Mouse (Mus musculus) brown adipose tissue, adult 24 weeks (tissue): ENCODE data around the gene Gm20671. TPM values are rescaled to one million over a fixed set of nuclear protein-coding genes. Genes with fewer than 3 reads are reported as not detected.
A peak's percentile ranks its signal among the peaks of the same experiment; 100 is the strongest.
"Not testable (repeated sequence)": the region's sequence is repeated elsewhere in the genome, so short reads cannot be mapped to it uniquely, and the experiment has no call there.

Source experiments
- H3K27ac ChIP-seq: fragments of 200-500 bp; replicated peaks from 2 replicates; pipeline ENCODE4 v1.5.1; 2012; ENCODE audit warnings: low read depth, mild to moderate bottlenecking, low read length
- H3K4me1 ChIP-seq: fragments of 200-500 bp; 2 replicates; pipeline ENCODE4 v1.6.1; 2012; ENCODE audit warnings: low read length, mixed read lengths; ENCODE audit not compliant: control insufficient read depth, insufficient read depth, insufficient read length
- H3K4me3 ChIP-seq: fragments of 200-500 bp; 2 replicates; pipeline ENCODE4 v1.5.1; 2012; ENCODE audit warnings: low read depth, mild to moderate bottlenecking, low read length, moderate library complexity; ENCODE audit not compliant: insufficient read depth
- polyA plus RNA-seq: library from polyadenylated mRNA; stranded (reverse); fragments of >200 nt; gene quantifications from 2 replicates; pipeline ENCODE4 v1.2.4, GENCODE M21; 2012; ENCODE audit not compliant: missing spikeins, insufficient read depth, insufficient read length

Gene Gm20671
- polyA plus RNA-seq, 1 experiment = not detected

DNA sequence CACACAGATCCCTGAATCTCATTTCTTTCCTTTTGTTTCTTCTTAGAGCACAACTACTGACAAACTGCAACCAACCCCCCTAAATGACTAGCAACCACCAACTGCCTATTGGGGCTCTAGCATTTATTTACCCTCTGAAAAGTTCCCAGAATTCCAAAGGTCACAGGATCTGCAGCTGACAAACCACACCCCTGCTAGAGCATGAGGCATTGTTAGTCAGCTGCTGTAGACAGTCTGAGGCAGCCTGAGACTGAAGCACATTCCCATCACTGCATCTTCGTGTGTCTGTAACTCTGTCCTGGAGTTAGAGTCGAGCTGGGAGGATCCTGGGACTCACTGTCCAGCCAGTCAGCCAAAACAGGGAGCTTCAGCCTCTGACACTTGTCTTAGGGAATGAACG is 101.5 kb downstream of the Gm20671 start:
- H3K4me3 ChIP-seq, H3K4me1 ChIP-seq, H3K27ac ChIP-seq: not testable (repeated sequence)

DNA sequence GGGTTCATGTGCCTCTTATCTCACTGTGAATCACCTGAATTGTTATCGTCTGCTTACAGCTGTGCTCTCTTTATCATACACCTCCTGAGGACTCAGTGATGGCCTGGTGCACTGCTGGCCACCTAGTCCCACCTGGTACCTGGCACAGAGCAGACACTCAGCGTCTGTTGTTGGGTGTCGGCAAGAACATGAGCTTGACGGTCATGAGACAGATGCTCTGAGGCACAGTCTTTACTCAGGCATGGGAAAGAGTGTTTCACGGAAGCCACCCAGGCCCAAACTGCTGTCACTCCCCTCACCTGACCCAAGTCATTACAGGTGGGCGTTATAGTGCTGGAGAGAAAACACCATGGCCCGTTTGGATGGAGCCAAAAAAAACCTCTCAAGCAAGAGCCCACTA is 102.9 kb downstream of the Gm20671 start:
- Histone ChIP-seq H3K4me1 (0 out of 2 replicates have a peak, but pooled peaks cover 2% of the 10 kb centered on the region), H3K4me3 (no peak overlapping the region), H3K27ac (no peak overlapping the region)

DNA sequence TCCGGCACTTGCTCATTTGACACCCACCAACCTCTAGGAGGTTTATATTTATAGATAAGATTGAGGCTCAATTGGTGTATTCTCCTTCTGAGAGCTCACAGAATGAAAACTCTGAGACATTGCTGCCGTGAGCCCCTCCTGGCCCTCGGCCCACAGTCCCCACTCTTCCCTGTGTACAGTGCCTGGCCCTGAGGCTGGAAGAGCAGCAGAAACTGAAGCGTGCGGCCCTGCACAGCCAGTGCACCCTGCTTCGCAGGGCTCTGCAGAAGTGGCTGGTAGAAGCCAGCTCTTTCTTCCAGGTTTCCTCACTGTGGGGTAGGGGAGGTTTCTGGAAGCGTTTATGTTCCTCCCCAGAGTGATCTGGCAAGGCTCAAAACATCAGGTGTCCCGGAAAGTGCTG is 104.2 kb downstream of the Gm20671 start:
- H3K4me1 ChIP-seq, H3K27ac ChIP-seq, H3K4me3 ChIP-seq: not testable (repeated sequence)

DNA sequence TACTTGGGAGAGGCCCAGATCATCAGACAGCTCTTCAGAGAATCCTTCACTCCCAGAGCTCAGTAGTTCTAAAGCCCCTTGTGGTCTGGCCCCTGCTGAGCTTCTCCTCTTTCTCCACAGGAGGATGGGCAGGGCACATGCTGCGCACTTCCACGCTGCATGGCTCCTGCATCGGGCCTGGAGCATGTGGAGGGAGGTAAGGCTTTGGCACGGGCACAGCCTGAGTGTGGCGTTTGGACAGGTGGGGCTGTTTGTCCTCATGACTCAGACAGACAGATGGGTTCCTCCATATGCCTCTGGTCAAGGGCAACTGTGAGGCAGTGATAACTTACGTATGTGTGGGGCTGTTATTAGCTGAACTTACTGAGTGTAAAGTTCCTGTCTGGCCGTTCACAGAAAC is 104.6 kb downstream of the Gm20671 start:
- Histone ChIP-seq H3K4me1 (0 out of 2 replicates have a peak, but pooled peaks cover 2% of the 10 kb centered on the region), H3K27ac (no peak overlapping the region), H3K4me3 (no peak overlapping the region)

DNA sequence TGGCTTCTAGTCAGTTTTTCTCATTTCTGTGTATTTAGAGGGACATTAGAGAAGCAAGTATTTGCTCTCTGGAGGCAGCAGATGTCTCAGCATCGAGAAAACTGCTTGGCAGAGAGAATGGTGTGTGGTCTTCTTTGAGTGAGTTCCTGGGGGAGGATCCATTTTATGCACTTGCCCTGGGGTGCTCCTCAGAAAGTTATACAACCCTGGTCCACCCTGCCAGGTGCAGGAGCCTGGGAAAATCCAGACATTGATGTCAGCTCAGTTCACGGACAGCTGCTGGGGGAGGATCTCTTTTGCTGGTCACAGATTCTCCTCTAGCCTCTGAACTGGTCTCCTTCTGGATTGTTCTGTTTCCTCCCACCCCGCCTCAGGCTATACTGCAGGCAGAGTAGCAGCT is 105.6 kb downstream of the Gm20671 start:
- H3K4me3 ChIP-seq = no peak overlapping the region
- H3K27ac ChIP-seq = no peak overlapping the region
- H3K4me1 ChIP-seq = 0 out of 2 replicates have a peak, but pooled peaks cover 2% of the 10 kb centered on the region

DNA sequence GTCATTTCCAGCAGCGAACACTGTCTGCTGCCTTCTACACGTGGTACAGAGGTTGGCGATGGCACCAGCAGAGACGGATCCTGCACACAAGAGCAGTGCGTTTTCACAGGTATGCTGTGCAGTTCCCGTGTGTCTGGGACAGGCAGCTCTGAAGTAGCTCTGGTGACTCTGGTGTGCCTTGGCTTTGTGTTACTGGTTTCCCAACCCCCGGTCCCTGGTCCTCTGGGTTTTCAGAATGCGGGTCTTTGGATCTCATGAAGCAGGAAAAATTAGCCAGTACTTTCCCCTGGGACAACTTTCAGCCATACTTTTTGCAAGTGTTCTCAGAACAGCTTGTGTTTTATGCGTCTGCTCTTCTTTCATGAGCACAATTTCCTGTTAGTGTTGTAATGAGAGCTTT is 106.5 kb downstream of the Gm20671 start:
- no peak overlapping the region for H3K4me3 ChIP-seq
- H3K27ac ChIP-seq = no peak overlapping the region
- H3K4me1 ChIP-seq = 0 out of 2 replicates have a peak, but pooled peaks cover 2% of the 10 kb centered on the region

DNA sequence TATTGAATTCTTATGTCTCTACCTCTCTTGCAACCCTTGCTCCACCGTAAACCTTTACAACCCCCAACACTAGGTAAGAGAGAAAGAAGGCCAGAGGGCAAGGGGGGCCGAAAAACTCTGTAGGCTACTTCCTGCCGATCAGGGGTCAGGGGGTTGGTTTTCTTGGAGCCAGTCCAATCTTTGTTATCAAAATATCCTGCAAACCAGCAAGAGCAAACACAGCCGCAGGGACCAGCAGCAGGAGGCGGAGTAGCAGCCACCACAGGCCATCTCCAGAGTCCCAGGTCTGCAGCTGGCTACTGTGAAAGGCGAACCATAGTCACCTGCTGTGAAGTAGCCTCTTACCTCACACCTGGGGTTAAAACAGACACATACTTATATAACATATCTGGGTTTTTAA is 108.0 kb downstream of the Gm20671 start:
- H3K4me3 ChIP-seq = no peak overlapping the region
- 0 out of 2 replicates have a peak, but pooled peaks cover 2% of the 10 kb centered on the region for H3K4me1 ChIP-seq
- H3K27ac ChIP-seq = no peak overlapping the region

DNA sequence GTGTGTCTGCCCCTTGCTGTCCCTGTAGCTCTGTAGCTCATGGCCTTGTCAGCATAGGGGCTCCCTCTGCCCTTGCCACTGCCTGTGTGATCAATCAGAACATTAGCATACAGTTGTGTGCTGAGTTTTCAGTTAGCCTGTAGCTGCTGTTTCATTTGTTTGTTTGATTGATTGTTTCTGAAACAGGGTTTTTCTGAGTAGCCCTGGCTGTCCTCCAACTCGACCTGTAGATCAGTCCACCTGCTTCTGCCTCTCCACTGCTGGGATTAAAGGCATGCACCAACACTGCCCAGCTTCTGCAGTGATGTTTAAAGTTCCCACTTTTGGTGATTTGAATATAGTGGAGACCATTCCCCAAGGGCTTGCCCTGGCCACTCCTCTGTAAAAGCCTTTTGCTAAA is 109.2 kb downstream of the Gm20671 start:
- Histone ChIP-seq H3K27ac (no peak overlapping the region), H3K4me1 (0 out of 2 replicates have a peak, but pooled peaks cover 2% of the 10 kb centered on the region)

DNA sequence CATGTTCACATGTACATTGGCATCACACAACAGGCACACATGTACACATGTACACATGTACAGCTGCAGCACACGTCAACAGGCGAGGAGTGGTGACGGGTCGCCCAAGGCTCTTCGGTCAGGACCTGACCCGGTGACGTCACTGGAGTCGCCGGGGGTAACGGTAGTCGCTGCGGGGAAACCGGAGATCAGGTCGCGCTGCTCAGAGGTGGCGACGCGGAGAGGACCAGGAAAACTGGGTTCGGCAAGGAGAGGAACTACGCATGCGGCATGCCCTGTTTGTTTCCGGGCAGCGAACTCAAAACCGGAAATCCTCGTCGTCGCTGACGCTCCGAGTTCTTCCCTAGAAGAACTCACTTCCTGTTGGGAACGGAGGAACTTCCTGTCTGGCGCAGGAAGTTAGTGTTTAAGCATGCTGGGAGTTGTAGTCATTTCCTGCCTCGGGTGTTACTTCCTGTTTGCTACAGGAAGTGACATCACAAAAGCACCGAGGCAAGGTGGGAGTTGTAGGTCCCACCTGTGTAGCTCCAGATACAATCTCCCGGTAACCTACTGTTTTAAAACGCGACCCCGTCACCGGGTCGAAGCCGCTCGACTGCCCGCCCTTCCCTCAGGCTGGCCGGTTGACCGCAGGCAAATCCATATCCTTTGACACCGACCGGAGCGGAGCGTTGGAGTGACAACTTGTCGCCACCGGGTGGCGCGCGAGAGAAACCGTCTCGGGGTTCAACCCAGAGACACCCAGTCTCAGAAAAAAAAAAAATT is 113.0 kb downstream of the Gm20671 start:
- Histone ChIP-seq H3K27ac (peak overlapping the region; percentile 67), H3K4me3 (peak overlapping the region; percentile 71), H3K4me1 (no peaks in the 10 kb centered on the region)

More for the DNA sequence above, 109.2 kb downstream of the Gm20671 start:
- no peak overlapping the region for H3K4me3 ChIP-seq

DNA sequence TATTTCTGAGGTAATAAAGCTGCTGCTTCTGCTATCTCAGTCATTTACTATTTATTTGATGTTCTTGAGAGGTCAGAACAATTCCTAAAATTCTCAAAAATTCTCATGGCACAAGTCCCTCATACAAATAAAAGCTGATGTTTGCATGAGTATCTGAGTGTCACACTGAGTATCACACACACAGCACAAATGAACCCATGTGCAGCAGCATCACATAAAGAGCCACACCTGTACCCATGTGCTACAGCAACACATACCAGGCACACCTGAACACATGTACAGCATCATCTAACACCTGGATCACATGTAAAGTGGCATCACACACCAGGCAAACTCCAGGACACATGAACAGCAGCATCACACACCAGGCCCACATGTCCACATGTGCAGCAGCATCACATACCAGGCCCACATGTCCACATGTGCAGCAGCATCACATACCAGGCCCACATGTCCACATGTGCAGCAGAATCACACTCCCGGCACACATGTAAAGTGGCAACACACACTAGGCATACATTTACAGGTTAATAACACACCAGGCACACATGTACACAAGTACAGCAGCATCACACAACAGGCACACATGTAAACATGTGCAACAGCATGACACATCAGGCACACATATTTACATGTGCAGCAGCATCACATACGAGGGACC is 113.7 kb downstream of the Gm20671 start:
- Histone ChIP-seq H3K4me1 (no peaks in the 10 kb centered on the region), H3K4me3 (peak overlapping the region; percentile 71)

DNA sequence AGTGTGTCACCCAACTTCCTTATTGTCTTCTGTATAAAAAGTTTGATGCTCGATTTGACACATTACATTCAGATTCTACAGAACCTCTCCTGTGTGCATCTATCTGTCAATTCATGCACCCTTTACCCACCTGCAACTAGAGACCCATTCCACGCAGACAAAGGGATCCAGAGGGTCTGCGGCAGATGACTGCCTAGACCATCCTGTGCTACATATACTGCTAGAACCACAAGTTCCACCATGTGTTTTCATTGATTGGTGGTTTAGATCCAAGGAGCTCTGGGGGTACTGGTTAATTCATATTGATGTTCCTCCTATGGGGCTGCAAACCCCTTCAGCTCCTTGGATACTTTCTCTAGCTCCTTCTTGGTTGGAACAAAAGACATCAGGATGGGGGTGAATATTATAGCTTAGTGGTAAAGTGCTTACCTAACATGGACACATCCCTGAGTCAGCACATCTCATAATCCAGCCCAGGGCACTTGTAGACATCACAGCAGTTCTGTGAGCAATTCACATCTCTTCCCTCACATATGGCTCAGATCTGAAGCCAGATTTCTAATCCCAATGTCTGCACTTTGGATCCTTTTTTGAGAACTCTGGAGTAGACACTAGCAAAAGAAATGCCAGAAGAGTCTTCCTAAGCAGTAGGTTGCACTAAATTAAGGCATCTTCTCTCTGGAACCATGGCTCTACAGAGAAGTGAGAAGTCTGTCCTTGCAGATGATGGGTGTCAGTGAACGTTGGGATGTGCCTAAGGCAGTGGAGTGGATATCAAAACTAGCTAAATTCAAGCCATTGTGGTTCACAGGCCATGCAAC is 114.5 kb downstream of the Gm20671 start:
- H3K4me1 ChIP-seq = no peaks in the 10 kb centered on the region
- no peak overlapping the region for H3K4me3 ChIP-seq
- no peak overlapping the region for H3K27ac ChIP-seq

More for the DNA sequence above, 113.7 kb downstream of the Gm20671 start:
- peak overlapping the region; percentile 67 for H3K27ac ChIP-seq

DNA sequence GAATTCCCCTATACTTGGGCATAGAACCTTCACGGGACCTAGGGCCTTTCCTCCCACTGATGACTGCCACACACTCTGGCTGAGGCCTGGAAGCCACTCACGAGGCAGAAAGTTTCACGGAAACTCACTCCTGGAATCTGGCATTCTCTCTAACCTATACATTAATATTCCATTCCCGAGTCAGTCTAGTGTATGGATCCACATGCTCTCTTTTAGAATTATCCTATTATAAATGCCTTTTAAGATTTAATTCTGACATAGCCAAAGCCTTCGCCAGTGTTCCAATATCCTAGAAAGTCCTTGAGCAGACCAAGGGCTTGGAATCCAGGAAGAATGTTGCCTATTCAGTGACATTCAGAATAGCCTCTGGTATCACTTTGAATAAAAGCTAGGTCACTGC is 115.4 kb downstream of the Gm20671 start:
- no peak overlapping the region for H3K4me3 ChIP-seq
- no peaks in the 10 kb centered on the region for H3K4me1 ChIP-seq
- no peak overlapping the region for H3K27ac ChIP-seq

DNA sequence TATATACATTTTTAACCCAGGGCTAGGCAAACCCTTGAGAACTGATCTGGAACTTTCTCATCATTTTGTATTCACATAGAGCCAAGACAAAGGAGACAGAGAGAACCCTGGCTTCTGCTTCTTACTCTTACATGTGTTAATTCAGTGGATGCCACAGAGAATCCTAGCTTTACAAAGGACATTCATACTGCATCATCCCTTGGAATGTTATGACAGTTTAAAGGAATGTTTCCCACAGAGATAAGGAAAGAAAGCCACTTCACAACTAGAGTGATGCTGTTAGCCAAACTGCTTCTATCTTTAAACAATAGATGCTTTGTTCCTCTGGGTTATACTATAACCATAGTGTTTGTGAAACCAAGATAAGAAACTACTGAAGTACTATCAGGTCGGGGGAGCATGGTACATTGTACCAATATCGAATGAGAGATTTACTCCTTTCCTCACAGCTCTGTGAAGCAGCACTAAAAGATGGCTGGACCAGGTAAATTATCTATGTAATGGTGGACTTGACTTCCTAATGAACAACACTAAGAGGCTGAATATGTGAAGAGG is 120.6 kb downstream of the Gm20671 start:
- H3K4me3 ChIP-seq = no peak overlapping the region
- H3K4me1 ChIP-seq = no peaks in the 10 kb centered on the region
- H3K27ac ChIP-seq = no peak overlapping the region

DNA sequence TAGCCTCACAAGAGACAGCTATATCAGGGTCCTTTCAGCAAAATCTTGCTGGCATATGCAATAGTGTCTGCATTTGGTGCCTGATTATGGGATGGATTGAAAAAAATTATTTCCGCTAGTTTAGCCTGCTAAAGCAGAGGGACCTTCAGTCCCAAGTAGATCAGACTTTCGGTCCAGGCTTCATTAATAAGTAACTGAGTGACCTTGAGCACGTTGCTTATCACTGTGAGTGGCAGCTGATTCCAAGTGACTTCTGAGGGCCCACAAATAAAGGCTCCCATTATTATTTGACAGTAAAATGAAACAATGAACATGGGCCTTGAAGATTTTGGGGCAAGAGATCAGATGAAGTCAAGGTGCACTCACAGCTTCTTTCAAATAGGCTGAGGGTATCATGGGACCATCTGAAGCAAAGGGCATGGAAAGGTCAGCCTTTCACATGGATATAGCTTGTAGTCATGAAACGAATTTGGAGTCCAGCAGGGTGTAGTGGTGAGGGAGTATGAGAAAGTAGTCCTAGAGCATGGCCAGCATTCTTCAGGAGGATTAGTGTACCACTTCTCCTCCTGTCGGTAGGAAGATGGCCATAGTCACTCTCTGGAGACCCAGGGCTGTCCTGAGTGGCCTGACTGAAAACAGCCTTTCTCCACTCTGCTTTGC is 129.6 kb downstream of the Gm20671 start:
- Histone ChIP-seq H3K4me1 (no peaks in the 10 kb centered on the region), H3K4me3 (no peak overlapping the region), H3K27ac (no peak overlapping the region)
